Mouse (Mus musculus): ENCODE measurements around the gene Ap3b1.

GRCm38 (mm10) chr13:94375526-94376390, 17.0 kb downstream of the Ap3b1 start:
- TF ChIP-seq CTCF (IDR thresholded peaks at IDR 0.05; ENCODE audit: low read depth, low read length), result no peak
- TF ChIP-seq POLR2A (IDR thresholded peaks at IDR 0.05; ENCODE audit: extremely low read depth, insufficient read depth, low read length), result no peak

Data from liver, adult 2 months (tissue).